Mouse (Mus musculus): ENCODE measurements at regions not wholly inside any gene's neighbourhood (a gene's known extent, or its start where the extent isn't known, plus 50 kb on each side); places are given as distances from the start of the nearest gene placed in this dataset.

DNA sequence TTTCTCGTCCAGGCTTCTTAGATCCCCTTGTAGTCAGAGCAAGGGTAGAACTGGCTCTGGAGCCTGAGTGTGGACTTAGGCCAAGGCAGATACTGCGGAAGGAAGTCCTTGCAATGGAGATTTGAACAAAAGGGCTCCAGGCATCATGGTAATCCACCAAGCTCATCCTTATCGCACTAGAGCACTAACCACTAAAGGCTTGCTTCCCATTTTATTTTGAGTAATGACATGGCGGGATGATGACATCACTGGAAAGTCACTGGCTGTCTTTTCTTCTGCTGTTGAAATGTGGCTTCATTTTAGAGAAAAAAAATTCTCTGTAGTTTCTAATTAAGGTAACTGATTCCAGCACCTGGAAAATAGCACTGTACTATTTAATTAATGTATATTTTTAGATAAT, 137.4 kb upstream of the Cnr1 start:
- TF ChIP-seq MAFK (IDR thresholded peaks at IDR 0.05; ENCODE audit: borderline replicate concordance, low read depth, low read length) (no peak; the same call in 1 of the 2 replicates), E2F4 (IDR thresholded peaks at IDR 0.05; ENCODE audit: borderline replicate concordance, low read depth, low read length) (peak; percentile 68; the same call in 1 of the 2 replicates), CTCF (IDR thresholded peaks at IDR 0.05 in 2 of 3, conservative IDR thresholded peaks at IDR 0.05 in 1 of 3; ENCODE audit: control insufficient read depth in 1 of 3, insufficient read depth in 1 of 3, low read depth in 2 of 3, low read length in 3 of 3, poor library complexity in 1 of 3, severe bottlenecking in 1 of 3) (no peak), JUND (IDR thresholded peaks at IDR 0.05; ENCODE audit: low read depth, low read length) (no peak), POLR2A (IDR thresholded peaks at IDR 0.05; ENCODE audit: control insufficient read depth in 1 of 2, insufficient read depth in 1 of 2, low read depth in 1 of 2, low read length in 2 of 2, poor library complexity in 1 of 2) (0 out of 4 replicates have a peak, but pooled peaks of 1 of the 2 experiments have one; percentile 21), SIN3A (IDR thresholded peaks at IDR 0.05; ENCODE audit: low read length) (peak; percentile 73), MAX (IDR thresholded peaks at IDR 0.05; ENCODE audit: low read length) (no peak), ZC3H11A (IDR thresholded peaks at IDR 0.05; ENCODE audit: low read depth, low read length) (no peak), ELF1 (IDR thresholded peaks at IDR 0.05; ENCODE audit: low read depth, low read length) (no peak), ZKSCAN1 (IDR thresholded peaks at IDR 0.05; ENCODE audit: low read depth, low read length) (no peak), UBTF (IDR thresholded peaks at IDR 0.05; ENCODE audit: borderline replicate concordance, insufficient read depth, low read depth, low read length) (no peak), MAZ (IDR thresholded peaks at IDR 0.05; ENCODE audit: low read depth, low read length) (no peak), MEF2A (IDR thresholded peaks at IDR 0.05; ENCODE audit: extremely low read depth, insufficient replicate concordance, low read depth, low read length, poor library complexity, severe bottlenecking) (no peak; the same call in 1 of the 2 replicates)
